Mouse (Mus musculus) inflammation-experienced regulatory T-cells, adult 6 months (primary cell): ENCODE data around the gene Actr3. TPM values are rescaled to one million over a fixed set of nuclear protein-coding genes. Genes with fewer than 3 reads are reported as not detected.

ENCODE experiments used
- ATAC-seq: one replicate; pipeline ENCODE4 v1.8.0; 2017
- polyA plus RNA-seq, 3 experiments: library from polyadenylated mRNA; unstranded; fragments of 100-300 nt; shearing (Covaris generic); gene quantifications; one replicate each; pipeline ENCODE4 v1.2.1; 2017

Actr3 gene
- polyA plus RNA-seq = 100 to 1,000 TPM; 463 to 831 (median 493) TPM

DNA sequence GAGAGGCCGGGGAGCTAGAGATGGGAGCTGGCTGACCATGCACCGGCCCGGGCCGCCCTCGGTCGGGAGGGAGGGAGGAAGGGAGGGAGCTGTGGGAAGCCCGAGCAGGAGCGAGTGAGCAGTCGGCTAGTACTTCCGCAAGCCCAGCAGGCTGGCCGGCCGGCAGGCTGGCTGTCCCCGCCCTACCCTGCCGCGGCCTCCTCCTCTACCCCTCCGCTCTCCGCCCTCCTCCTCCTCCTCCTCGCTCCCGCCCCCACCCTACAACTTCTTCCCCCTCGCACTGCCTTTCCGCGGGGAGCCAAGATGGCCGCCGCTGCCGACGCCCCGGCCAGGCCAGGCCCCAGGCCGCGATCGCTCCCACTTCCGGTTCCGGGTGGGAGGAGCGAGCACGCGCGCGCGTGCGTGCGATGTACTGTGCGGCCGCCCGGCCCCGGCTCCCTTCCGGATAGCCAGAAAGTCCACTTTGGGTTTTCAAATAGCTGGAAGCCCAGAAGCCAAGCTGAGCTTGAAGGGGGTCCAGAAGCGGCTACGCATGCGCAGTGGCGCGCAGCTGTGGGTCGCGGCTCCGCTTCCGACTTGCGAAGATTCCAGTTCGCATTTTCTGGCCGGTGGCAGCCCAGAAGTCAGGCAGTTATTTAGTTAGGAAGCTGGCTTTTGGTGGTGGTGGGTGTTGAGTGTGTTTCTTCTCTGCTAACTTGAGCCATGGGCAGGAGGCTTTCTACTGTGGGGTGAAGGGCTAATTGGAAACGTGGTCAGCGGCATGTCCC lies at the start of gene Actr3:
Actr3 (minus strand) TSS at position 359 of the 767 bp plus-strand sequence.
- peak; percentile 66 for ATAC-seq

DNA sequence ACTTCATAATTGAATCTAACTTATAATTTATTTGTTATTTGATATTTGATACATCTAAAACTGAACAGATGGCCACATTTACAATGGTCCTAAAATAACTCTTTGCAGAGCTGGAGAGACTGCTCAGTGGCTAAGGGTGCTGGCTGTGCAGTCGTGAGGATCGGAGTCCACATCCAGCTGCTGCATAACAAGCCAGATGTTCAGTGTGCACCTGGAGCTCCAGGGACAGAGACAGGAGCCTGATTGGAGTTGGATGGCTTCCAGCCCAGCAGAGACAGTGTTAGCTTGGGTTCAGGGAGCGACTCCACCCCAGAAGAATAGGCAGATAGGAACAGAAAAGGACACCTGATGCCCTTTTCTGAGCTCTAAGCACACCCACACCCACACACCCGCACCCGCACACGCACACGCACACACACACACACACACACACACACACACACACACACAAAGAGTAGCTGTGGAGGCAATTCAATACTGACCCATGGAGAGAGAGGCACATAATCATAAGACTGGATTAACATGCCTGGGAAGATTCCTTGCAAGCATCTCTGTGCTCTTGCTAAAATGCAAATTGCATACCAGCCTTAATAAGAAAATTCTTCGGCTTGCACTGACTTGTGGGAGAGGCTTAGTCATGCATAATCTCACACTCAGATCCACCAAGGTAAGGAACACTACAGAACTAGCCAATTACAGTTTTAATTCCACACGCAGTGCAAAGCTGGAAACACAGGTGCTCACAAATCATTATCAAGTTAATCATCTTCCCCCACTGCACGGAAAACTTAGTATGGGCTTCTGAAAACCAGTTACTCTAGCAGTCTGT lies 47.1 kb upstream of the Actr3 start:
- no peak for ATAC-seq

GRCm38 (mm10) chr1:125481842-125482241 lies 46.3 kb upstream of the Actr3 start:
- ATAC-seq = no peak

DNA sequence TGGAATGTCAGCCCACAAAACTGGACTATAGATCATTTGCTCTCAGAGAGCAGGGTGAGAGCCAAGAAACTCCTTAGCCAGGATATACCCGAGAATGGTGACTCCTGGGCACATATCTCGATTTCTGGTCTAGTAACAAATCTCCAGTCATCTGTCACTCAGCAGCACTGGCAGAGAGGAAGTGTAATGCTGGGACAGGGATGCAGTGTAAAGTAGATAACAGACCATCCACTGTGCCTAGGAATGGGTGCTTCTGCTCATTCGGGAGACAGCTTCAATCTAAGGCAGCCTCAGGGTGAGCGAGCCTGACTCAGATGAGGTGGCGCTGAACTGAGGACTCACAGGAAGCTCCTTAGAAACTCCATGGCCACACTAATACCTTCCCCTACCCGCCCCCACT lies 43.1 kb upstream of the Actr3 start:
- no peak for ATAC-seq

- no peak for ATAC-seq
Observed at GRCm38 (mm10) chr1:125475961-125476682, 40.6 kb upstream of the Actr3 start.

DNA sequence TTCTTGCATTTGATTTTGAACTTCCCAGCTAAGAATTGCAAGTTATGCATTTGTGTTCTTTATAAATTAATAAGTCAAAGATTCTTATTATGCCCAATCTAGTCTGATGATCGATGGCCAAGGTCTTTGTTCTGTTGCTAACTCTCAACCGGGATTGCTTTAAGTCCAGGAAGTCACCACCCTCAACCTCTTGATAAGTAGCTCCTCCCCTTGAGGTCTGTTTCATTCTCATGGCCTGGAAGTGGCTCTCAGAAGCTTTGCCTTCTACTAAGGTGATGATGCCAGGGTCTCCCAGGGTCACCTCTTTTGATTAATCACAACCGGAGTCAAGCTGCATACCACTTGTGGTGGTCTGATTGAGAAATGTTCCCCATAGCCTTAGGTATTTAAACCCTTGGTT lies 38.3 kb upstream of the Actr3 start:
- ATAC-seq = peak; percentile 81

GRCm38 (mm10) chr1:125473126-125473666 lies 37.7 kb upstream of the Actr3 start:
- peak; percentile 41 for ATAC-seq

DNA sequence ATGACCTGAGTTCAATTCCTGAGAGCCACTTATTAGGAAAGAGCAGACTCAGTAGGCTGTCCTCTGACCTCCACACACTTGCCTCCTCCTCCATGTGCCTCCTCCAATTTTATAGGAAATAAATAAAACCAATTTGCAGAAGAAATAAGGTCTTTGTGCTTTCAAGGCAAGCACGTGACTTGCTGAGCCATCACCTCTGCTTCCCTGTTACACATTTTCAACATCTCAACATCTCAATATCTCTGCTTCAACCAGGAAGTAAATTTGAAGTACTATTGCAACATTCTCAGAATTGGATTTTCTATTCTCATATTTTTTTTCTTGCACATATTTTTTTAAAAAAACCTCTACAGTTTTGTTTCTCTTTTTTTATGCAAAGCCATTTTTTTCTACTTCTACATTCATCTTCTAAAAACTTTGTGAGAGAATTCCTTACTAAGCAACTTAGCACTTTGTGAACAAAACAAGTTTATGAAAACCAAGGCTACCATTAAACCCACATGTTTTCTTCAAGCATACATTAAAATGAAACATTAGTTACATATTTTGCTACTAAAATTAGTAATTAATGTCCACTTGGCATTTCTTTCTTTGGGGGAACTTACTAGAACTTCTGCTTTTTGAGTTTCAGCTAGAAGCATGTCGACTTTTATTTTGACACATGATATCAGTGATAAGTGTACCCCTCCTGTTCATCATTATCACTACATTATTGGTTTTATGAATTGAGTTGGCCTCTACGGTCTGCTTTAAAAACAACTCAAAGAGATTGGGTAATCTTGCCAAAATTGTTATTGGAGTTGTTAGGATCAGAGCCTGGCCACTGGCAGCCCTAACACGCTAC lies 35.5 kb upstream of the Actr3 start:
- ATAC-seq = no peak

GRCm38 (mm10) chr1:125467936-125468335 lies 32.4 kb upstream of the Actr3 start:
- peak; percentile 79 for ATAC-seq

GRCm38 (mm10) chr1:125466621-125467257 lies 31.2 kb upstream of the Actr3 start:
- ATAC-seq = peak; percentile 60

DNA sequence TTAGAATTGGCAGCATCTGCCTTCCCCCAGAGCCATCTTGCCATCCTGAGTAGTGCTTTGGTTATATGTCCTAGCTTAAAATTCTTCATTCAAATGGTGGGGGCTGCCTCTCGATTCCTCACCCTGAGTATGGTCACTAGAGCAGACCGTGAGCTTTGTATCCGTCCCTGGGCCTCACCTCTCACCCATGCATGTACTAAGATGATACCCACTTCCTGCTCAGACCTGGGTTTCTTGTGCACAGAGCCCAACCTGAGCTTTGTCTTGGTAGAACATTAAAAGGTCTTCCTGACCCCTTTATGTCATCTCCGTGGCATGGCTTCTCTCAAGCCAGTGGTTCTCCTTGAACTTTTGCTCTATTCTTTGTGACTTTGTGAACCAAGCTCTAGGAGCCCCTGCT lies 28.5 kb upstream of the Actr3 start:
- no peak for ATAC-seq

GRCm38 (mm10) chr1:125463349-125463748 lies 27.8 kb upstream of the Actr3 start:
- ATAC-seq = no peak

DNA sequence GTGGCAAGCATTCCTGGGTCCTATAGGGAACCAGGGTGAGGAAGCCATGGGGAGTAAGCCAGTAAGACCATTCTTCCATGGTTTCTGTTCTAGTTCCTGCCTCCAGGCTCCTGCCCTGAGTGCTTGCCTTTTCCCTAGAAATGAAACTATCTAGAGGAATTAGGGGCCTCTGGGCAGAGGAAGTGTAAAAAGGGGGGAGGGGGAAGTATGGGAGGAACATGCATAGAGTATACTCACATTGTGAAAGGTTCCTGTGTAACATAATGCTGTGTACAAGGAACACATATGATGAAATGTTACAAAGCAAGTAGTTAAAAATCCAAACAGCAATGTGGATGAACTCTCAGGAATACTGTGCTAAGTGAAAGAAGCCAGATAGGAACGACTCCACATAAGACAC lies 27.4 kb upstream of the Actr3 start:
- ATAC-seq = no peak

- no peak for ATAC-seq
Observed at GRCm38 (mm10) chr1:125458531-125458930, 23.0 kb upstream of the Actr3 start.

GRCm38 (mm10) chr1:125455128-125455527 lies 19.6 kb upstream of the Actr3 start:
- no peak for ATAC-seq

DNA sequence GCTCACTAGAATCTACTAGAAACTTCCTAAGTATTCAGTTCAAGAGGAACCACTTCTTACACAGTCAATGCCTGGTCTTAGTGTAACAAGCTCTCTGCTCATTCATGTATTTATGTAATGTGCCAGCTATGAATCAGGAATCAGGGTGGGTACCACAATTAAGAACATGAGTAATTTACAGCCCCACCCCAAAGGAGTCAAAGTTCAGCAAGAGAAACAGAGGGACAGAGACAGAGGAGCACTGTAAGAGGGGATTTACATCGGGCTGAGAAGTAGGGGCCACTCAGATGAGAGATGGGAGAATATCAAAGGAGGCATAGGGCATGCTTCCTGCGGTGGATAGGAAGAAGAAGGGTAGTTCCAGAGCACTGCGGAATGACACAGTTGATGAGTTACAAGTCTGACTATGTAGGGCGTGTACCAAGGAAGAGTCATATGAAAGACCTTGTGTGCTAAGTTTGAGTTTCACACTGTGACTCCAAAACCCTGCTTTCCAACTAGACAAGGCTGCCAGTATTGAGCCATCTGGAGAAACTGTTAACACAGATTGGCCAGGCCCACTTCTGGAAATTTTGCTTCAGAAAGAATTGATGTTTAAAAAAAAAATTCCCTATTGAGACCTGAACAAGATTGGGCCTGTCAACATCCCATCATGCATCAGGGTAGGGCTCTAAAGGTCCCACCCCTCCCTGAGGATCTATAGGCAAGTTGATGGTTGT lies 14.9 kb upstream of the Actr3 start:
- ATAC-seq = no peak

- no peak for ATAC-seq
Observed at GRCm38 (mm10) chr1:125447926-125448325, 12.4 kb upstream of the Actr3 start.

DNA sequence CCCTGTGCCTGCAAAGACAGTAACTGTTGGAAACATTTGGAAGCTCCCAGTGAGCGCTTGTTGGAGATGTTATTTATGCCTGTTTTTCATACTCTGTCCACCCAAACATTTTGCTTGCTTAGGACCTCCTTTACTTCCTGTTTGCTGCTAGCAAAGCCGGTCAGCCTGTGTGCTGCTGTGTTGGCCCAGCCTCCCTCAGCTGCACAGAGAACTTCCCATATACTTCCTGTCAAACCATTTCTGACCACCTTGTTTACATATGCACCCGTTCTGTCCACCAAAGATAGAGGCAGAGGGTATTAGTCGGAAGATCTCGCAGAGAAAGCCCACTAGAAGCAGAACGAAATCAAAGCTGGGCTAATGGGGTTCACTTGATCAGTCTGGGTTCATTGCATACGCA lies 6.2 kb upstream of the Actr3 start:
- peak; percentile 29 for ATAC-seq

GRCm38 (mm10) chr1:125441251-125441650 lies 5.7 kb upstream of the Actr3 start:
- ATAC-seq = peak; percentile 73

- ATAC-seq = no peak
Observed at GRCm38 (mm10) chr1:125439556-125439955, 4.0 kb upstream of the Actr3 start.

DNA sequence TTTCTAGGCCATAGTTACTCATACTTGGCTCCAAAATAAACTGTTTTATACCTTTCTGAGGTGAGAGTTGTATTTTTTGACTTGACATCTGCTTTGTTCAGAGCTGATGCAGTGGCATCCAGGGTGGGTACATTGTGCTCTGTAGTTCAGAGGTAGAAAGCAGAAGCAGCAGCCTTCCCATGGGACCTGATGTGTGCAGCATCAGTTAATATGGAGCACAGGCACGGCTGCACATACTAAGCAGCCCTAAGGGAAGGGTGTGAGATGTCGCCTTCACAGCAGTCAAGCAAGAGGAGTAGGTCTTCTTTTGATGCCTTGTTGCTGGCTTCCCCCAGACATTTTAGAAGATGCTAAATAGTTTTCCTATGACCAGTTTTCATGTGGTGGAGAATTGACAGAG lies 3.3 kb upstream of the Actr3 start:
- no peak for ATAC-seq
